Mouse (Mus musculus) heart, adult 2 months (tissue): ENCODE data around the gene Dscam.

Source experiments
- CTCF ChIP-seq: fragments of 200-600 bp; IDR thresholded peaks from 2 replicates; pipeline ENCODE4 v1.8.1; 2022; ENCODE audit warnings: antibody characterized with exemption, mild to moderate bottlenecking, moderate library complexity
- EP300 ChIP-seq: fragments of 200-500 bp; IDR thresholded peaks from 2 replicates; pipeline ENCODE4 v1.6.1; 2011; ENCODE audit warnings: low read depth, low read length, control low read depth; ENCODE audit not compliant: insufficient read depth
- POLR2A ChIP-seq: fragments of 200-500 bp; IDR thresholded peaks from 2 replicates; pipeline ENCODE4 v1.6.1; 2011; ENCODE audit warnings: mild to moderate bottlenecking, low read depth, low read length, control low read depth; ENCODE audit not compliant: insufficient read depth

GRCm38 (mm10) chr16:96753164-96753780 lies 417.3 kb downstream of the Dscam start:
- no peak for TF ChIP-seq CTCF
- no peak for TF ChIP-seq POLR2A
- TF ChIP-seq EP300 = no peak
